ENCODE assay signal across 8 mouse cellular contexts in the genomic region with DNA sequence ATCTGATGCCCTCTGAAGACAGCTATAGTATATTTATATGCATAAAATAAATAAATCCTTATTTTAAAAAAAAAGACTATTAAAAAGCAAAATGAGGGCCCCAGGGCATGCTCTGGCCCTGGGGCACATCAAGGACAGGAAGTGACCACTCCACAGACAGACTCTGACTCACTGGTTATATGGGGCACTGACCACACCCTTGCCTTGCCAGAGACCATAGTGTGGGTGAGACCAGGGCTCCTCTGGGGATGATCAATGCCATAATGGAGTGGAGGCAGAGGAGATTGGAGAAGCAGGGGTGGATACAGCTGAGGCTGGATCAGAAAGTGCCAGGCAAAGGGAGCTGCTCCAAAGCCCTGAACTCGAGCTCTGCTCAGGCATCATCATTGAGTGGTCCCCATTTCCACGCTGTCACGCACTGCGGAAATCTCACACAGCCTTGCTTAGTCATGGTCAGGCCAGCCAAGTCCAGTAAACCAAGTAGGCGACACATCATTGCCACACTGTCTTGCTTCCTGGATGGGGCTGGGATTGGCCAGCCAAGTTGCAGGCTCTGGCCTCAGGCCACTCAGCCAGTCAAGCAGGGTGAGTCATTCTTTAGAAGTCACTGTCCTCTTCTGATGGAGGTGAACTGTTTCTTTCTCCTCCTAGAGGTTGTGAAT. TPM values are rescaled to one million over a fixed set of nuclear protein-coding genes. Genes with fewer than 3 reads are reported as not detected.
DNase-seq lines count a peak whose midpoint lies in the region; ATAC-seq and TF ChIP-seq lines count a peak whose summit lies in the region.
"Had no signal": no experiment of that assay in that cellular context is flagged by ENCODE, and none has a peak within 500 bp of the region (broad histone marks: within the 10 kb centered on the region; RNA-seq: fewer than 3 reads in every experiment).

No protein-coding gene starts in this region.

- intact Hi-C loops in gastrocnemius, adult 2 months (cut with DNase I), result loop anchor here (10.0 kb wide), 1 partner anchor 67 kb away; the partner anchor contains the start of gene Slc23a2

- TF ChIP-seq CTCF in ES-Bruce4 (IDR thresholded peaks at IDR 0.05; ENCODE audit: low read depth, low read length), result no peak
- TF ChIP-seq CTCF in gastrocnemius, adult 2 months (IDR thresholded peaks at IDR 0.05), result no peak; the same call in 1 of the 2 replicates

- WGBS in liver, embryonic 12.5 days (ENCODE audit: insufficient replicate concordance), result 73% methylated on average over 5 of the region's 5 CpGs

- no peak overlapping the region for H3K9ac ChIP-seq in ES-Bruce4 (ENCODE audit: low read depth, poor library complexity, severe bottlenecking)
- no peak overlapping the region for H3K9ac ChIP-seq in liver, embryonic 12.5 days
- H3K9ac ChIP-seq: heart, embryonic 13.5 days had no signal

- H3K27me3 ChIP-seq in ES-Bruce4 (ENCODE audit: control insufficient read depth, insufficient read depth, low read length, poor library complexity, severe bottlenecking), result no peaks in the 10 kb centered on the region
- no peaks in the 10 kb centered on the region for H3K27me3 ChIP-seq in liver, embryonic 12.5 days (replicated peaks)
- H3K27me3 ChIP-seq: heart, embryonic 13.5 days had no signal

- no peak overlapping the region for H3K27ac ChIP-seq in ES-Bruce4 (ENCODE audit: insufficient read depth, low read length)
- peak overlapping the region; percentile 81 for H3K27ac ChIP-seq in gastrocnemius, adult 2 months
- no peak overlapping the region for H3K27ac ChIP-seq in liver, embryonic 12.5 days
- H3K27ac ChIP-seq: heart, embryonic 13.5 days had no signal

- no peak for TF ChIP-seq POLR2A in ES-Bruce4 (IDR thresholded peaks at IDR 0.05; ENCODE audit: insufficient read depth, low read length)

- no peak for ATAC-seq in liver, embryonic 12.5 days

- H3K36me3 ChIP-seq in ES-Bruce4 (ENCODE audit: control insufficient read depth, insufficient read depth, low read length, poor library complexity, severe bottlenecking), result no peaks in the 10 kb centered on the region
- no peaks in the 10 kb centered on the region for H3K36me3 ChIP-seq in liver, embryonic 12.5 days
- H3K36me3 ChIP-seq: heart, embryonic 13.5 days had no signal

- H3K4me2 ChIP-seq in liver, embryonic 12.5 days, result no peak overlapping the region
- H3K4me2 ChIP-seq: heart, embryonic 13.5 days had no signal

- no peak overlapping the region for H3K4me3 ChIP-seq in ES-Bruce4 (ENCODE audit: low read depth, low read length)
- no peak overlapping the region for H3K4me3 ChIP-seq in gastrocnemius, adult 2 months
- no peak overlapping the region for H3K4me3 ChIP-seq in liver, embryonic 12.5 days
- H3K4me3 ChIP-seq: heart, embryonic 13.5 days had no signal

- peaks cover 8% of the 10 kb centered on the region for H3K4me1 ChIP-seq in ES-Bruce4 (ENCODE audit: control insufficient read depth, insufficient read depth, low read length)
- peaks cover 15% of the 10 kb centered on the region for H3K4me1 ChIP-seq in liver, embryonic 12.5 days

- TF ChIP-seq EP300 in ES-Bruce4 (IDR thresholded peaks at IDR 0.05; ENCODE audit: insufficient read depth, low read depth, low read length), result peak; percentile 80; the same call in 1 of the 2 replicates

- DNase-seq in 3T3-L1 (ENCODE audit: low read depth, low spot score), result peak; percentile 98
- peak; percentile 90 for DNase-seq in gastrocnemius, adult 2 months
- peak; percentile 71 for DNase-seq in lung, postnatal 10 days
- no peak for DNase-seq in testis, postnatal 10 days (ENCODE audit: low spot score)
- DNase-seq in thymus, postnatal 4 days, result no peak

- H3K9me3 ChIP-seq in ES-Bruce4 (replicated peaks; ENCODE audit: control insufficient read depth, insufficient read depth, low read length, poor library complexity, severe bottlenecking), result no peaks in the 10 kb centered on the region
- no peaks in the 10 kb centered on the region for H3K9me3 ChIP-seq in liver, embryonic 12.5 days (replicated peaks)
- H3K9me3 ChIP-seq: heart, embryonic 13.5 days had no signal

RNA-seq across cellular contexts. Expression of gene Tmem230, which starts 35.5 kb away (rescaled TPM):
- polyA plus RNA-seq in ES-Bruce4 (2011; ENCODE audit: insufficient read depth, insufficient read length, low read depth, missing spikeins), result 46.0 and 47.7 TPM in 2 replicates
- total RNA-seq in gastrocnemius, adult 2 months (2021), result 10 to 100 TPM; 23.2 to 28.1 TPM
- 24.4 and 25.7 TPM in 2 replicates for polyA plus RNA-seq in liver, embryonic 12.5 days (2016; fragmentation: Nextera tagmentation; extraction: Ambion mirVana)

RNA-seq across cellular contexts. Expression of gene Pcna, which starts 41.0 kb away (rescaled TPM):
- polyA plus RNA-seq in ES-Bruce4 (2011; ENCODE audit: insufficient read depth, insufficient read length, low read depth, missing spikeins), result 355 and 368 TPM in 2 replicates
- 10 to 100 TPM; 19.0 to 22.9 TPM for total RNA-seq in gastrocnemius, adult 2 months (2021)
- 353 and 360 TPM in 2 replicates for polyA plus RNA-seq in liver, embryonic 12.5 days (2016; fragmentation: Nextera tagmentation; extraction: Ambion mirVana)

RNA-seq across cellular contexts. Expression of gene Cds2, which starts 50.8 kb away (rescaled TPM):
- polyA plus RNA-seq in ES-Bruce4 (2011; ENCODE audit: insufficient read depth, insufficient read length, low read depth, missing spikeins), result 74.3 and 83.4 TPM in 2 replicates
- total RNA-seq in gastrocnemius, adult 2 months (2021), result 10 to 100 TPM; 13.0 to 17.7 TPM
- 13.7 and 15.4 TPM in 2 replicates for polyA plus RNA-seq in liver, embryonic 12.5 days (2016; fragmentation: Nextera tagmentation; extraction: Ambion mirVana)

Comparison
In these comparisons a context has a peak if more than half of its experiments do, and no peak if none do; other contexts are left out.
1. DNase-seq: peak in 3T3-L1 (single experiment), gastrocnemius, adult 2 months (single experiment) and lung, postnatal 10 days (single experiment); none in testis, postnatal 10 days (single experiment) and thymus, postnatal 4 days (single experiment).